Mouse (Mus musculus) megakaryocyte, embryonic 14.5 days (primary cell): ENCODE measurements around the gene Celf5. TPM values are rescaled to one million over a fixed set of nuclear protein-coding genes. Genes with fewer than 3 reads are reported as not detected.

Experiments
- H3K27me3 ChIP-seq: replicated peaks from 2 replicates; pipeline ENCODE3; 2012; ENCODE audit warnings: inconsistent platforms
- H3K36me3 ChIP-seq: replicated peaks from 2 replicates; pipeline ENCODE3; 2012; ENCODE audit warnings: low read length, inconsistent platforms, mixed read lengths
- H3K4me1 ChIP-seq: 2 replicates; pipeline ENCODE4 v1.6.1; 2012; ENCODE audit warnings: inconsistent platforms
- H3K4me3 ChIP-seq: replicated peaks from 2 replicates; pipeline ENCODE3; 2012; ENCODE audit warnings: moderate library complexity, mild to moderate bottlenecking, inconsistent platforms
- H3K9me3 ChIP-seq: 2 replicates; pipeline ENCODE4 v1.6.1; 2012; ENCODE audit warnings: inconsistent platforms
- FLI1 ChIP-seq: IDR thresholded peaks from 2 replicates; pipeline ENCODE4 v1.6.1; 2012; ENCODE audit warnings: low read length, inconsistent platforms, mixed read lengths
- GATA1 ChIP-seq: IDR thresholded peaks from 3 replicates; pipeline ENCODE4 v1.6.1; 2012; ENCODE audit warnings: mixed read lengths, low read length, inconsistent platforms, borderline replicate concordance
- polyA plus RNA-seq: library from polyadenylated mRNA; stranded (reverse); fragments of >175 nt; gene quantifications from 2 replicates; pipeline ENCODE4 v1.2.3, GENCODE M21; 2012; ENCODE audit warnings: low replicate concordance; ENCODE audit not compliant: insufficient read depth

Gene Celf5
- polyA plus RNA-seq, 1 experiment = 1.3 TPM

DNA sequence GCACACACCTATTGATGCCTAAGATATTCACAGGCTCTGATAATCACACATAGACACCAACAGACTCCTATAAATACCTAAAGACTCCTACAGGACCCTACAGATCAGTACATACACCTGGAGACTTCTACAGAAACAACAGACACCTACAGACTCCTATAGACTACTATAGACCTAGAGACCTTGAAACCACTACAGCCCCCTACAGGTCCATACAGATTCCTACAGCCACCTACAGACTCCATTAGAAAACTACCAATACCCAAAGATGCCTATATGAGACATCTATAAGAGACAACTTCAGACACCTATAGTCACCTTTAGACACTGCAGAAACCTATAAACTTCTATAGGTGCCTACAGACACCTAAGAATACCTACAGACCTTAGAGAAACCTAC is 41.5 kb downstream of the Celf5 start:
- no peaks in the 10 kb centered on the region for H3K4me1 ChIP-seq
- TF ChIP-seq FLI1 (no peak), GATA1 (no peak)
- H3K4me3 ChIP-seq = no peak overlapping the region
- H3K36me3 ChIP-seq = no peaks in the 10 kb centered on the region
- peaks cover 15% of the 10 kb centered on the region for H3K27me3 ChIP-seq
- no peaks in the 10 kb centered on the region for H3K9me3 ChIP-seq

DNA sequence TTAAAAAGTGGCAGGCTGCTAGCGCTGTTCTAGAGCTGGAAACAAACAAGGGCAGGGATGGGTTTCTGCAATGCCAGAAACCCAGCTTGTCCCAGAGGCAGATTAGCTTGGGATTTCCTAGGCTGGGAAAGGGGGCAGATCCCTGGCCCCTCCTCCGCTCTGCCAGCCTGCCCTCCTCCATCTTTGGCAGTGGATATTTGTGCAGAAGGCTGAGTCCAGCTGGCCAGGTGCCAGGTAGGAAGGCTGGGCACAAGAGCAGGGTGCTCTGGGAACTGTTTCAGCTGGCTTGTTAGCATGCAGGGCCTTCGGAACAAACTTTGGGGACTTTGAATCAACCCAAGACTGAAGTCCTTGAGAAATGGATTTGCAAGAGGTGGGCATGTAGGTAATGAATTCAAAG is 47.1 kb downstream of the Celf5 start:
- TF ChIP-seq FLI1 (no peak), GATA1 (no peak)
- Histone ChIP-seq H3K36me3 (no peaks in the 10 kb centered on the region), H3K27me3 (peaks cover 3% of the 10 kb centered on the region)

DNA sequence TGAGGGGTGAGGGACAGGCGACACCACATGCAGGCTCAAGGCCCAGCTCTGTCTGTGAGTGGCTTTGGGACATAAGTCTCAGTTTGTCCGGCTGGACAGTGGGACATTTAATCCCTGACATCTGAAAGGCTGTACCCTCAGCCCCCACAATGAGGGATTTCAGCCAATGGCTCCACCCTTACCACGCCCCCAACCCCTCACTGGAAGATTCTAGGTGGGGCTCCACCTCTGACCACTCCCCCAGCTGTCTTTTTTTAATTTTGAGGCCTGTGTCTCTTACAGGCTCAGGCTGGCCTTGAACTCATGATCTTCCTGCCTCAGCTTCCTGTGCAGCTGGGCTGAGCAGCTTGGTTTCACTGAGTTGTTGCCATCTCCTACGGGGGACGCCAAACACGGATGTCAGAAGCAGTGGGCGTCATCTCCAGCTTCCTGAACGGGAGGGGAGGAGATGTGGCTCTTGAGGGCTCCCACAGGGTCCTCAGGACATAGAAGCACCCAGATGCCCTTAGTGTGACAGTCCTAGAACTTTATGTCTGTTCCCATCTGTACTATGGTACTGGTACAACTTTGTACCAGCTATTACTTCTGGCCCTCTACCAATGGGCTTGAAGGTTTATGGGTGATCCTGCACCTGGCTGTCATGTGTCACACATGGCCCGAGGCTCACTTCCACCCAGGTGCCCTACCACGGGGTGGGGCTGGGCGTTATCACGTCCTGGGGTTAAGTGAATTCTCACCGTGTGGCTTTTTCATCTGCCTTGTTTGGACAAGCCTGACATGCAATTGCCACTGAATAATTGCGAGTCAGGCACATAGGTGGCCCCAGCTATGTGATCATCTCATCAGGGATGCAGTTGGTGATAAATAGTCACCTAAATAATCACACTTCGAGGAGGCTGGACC is 47.9 kb downstream of the Celf5 start:
- no peaks in the 10 kb centered on the region for H3K36me3 ChIP-seq
- H3K9me3 ChIP-seq = no peaks in the 10 kb centered on the region
- H3K27me3 ChIP-seq = no peaks in the 10 kb centered on the region
- peaks cover 50% of the 10 kb centered on the region for H3K4me1 ChIP-seq
- TF ChIP-seq GATA1 (no peak), FLI1 (no peak)
- peak overlapping the region; percentile 57 for H3K4me3 ChIP-seq

More for the DNA sequence above, 47.1 kb downstream of the Celf5 start:
- no peak overlapping the region for H3K4me3 ChIP-seq
- H3K4me1 ChIP-seq = peaks cover 47% of the 10 kb centered on the region
- no peaks in the 10 kb centered on the region for H3K9me3 ChIP-seq

DNA sequence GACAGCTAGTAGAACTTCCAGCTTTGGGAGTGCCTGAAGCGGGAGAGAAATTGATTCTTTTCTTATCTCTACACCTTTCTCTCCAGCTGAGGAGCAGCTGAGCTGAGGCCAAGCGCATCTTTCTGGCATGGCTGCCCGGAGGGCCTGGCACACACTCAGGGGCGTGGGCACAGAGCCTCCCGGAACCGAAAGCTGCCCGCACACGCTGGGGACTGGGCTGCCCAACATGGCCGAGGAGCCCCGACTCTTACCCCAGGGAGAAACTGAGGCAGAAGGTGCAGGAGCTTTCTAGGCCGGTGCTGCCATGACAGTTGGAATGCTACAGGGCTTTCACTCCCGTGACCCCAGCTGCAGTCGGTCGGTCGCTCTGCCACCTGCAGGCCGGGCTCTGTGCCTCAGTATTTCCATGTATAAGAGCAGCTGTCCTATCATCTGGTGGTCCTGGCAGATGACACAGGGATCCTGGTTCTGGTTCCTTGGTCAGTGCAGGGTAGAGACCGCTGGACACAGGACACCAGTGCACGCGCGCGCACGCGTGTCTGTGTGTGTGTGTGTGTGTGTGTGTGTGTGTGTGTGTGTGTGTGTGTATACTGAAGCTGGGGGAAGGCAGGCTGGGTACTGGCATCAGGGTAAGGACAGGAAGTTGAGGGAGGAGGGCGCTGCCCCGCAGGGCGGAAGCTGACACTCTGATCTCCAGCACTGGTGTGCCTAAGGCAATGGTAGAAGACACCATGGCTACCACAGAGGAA is 48.8 kb downstream of the Celf5 start:
- TF ChIP-seq FLI1 (no peak), GATA1 (no peak)
- H3K9me3 ChIP-seq = no peaks in the 10 kb centered on the region
- peaks cover 59% of the 10 kb centered on the region for H3K4me1 ChIP-seq
- H3K36me3 ChIP-seq = no peaks in the 10 kb centered on the region
- no peaks in the 10 kb centered on the region for H3K27me3 ChIP-seq
- peak overlapping the region; percentile 59 for H3K4me3 ChIP-seq

DNA sequence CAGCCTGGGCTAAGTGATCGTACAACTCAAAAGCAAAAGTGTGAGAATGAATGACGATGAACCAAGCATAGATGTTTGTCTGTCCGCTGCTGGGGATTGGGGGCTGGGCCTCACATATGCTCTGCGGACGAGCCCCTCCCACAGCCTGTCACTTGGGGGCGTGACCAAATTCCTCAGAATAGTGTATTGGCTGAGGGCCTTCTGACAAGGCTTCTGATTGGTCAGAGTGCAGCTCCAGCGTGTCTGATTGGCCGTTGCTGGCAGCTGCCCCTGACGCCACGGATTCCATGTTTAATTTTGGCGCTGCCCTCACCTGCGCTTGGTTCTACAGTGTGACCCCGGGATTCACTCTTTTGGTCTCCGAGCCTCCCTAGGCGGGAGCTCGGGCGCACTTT is 49.6 kb downstream of the Celf5 start:
- Histone ChIP-seq H3K4me1 (peaks cover 68% of the 10 kb centered on the region), H3K36me3 (no peaks in the 10 kb centered on the region), H3K27me3 (no peaks in the 10 kb centered on the region), H3K9me3 (no peaks in the 10 kb centered on the region), H3K4me3 (peak overlapping the region; percentile 88)
- TF ChIP-seq FLI1 (no peak), GATA1 (no peak)

DNA sequence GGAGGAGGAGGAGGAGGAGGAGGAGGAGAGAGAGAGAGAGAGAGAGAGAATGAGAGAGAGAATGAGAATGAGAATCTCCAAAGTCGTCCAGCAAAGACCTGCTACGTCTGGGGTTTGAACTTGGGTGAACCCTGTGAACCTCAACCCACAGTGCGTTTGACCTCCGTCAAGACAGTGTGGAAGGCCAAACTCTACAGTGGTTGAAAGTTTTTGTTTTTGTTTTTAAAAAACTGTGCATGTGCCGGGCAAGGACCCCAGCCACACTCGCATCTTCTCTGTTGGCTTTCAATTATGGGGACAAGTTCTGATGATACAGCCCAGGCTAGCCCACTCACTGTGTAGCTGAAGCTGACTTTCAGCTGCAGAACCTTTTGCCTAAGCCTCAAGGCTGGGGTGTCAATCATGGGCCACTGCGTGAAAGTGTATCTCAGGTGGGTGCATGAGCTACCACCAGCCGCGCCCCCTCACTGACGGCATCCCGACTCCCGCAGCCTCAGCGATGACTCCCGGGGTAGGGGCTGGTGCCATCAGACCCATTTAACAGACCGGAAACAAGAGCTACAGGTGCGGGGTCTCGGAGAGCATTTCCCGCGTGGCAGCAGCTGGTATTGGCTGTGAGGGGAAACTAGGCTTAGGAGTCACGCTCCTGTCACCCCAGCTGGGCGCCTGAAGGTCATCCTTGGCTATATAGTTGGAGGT is 50.2 kb downstream of the Celf5 start:
- Histone ChIP-seq H3K4me1 (peaks cover 72% of the 10 kb centered on the region), H3K4me3 (peak overlapping the region; percentile 88), H3K9me3 (no peaks in the 10 kb centered on the region), H3K36me3 (no peaks in the 10 kb centered on the region), H3K27me3 (peaks cover 2% of the 10 kb centered on the region)
- TF ChIP-seq GATA1 = no peak
- no peak for TF ChIP-seq FLI1

DNA sequence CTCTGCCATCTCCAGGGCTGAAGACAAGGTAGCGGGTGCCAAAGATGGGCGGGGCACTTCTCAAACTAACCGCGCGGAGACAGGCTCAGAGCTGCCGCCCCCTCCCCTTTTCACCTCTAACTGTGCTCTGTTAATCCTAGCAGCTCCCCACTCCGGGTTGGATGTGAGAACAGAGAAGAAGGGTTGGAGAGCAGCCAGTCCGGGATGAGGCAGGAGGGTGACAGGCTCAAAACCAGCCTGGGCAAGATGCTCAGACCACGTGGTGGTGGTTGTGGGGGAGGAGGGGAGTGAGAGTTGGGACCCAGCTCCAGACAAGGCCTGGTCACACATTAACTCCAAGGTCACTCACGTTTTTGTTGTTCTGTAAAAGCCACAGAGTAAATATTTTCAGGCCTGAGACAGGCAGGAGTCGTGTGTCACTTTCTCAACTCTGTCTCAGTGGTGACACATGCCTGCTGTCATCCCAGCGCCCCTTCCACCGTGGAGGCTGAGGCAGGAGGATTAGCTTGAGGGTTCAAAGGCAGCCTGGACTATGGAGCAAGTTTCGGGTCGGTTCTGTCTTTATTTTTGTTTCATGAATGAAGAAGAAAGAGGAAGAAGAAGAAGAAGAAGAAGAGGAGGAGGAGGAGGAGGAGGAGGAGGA is 50.9 kb downstream of the Celf5 start:
- peak overlapping the region; percentile 94 for H3K4me3 ChIP-seq
- peaks cover 3% of the 10 kb centered on the region for H3K27me3 ChIP-seq
- H3K4me1 ChIP-seq = peaks cover 79% of the 10 kb centered on the region
- H3K36me3 ChIP-seq = no peaks in the 10 kb centered on the region
- TF ChIP-seq FLI1 (no peak), GATA1 (no peak)
- no peaks in the 10 kb centered on the region for H3K9me3 ChIP-seq

DNA sequence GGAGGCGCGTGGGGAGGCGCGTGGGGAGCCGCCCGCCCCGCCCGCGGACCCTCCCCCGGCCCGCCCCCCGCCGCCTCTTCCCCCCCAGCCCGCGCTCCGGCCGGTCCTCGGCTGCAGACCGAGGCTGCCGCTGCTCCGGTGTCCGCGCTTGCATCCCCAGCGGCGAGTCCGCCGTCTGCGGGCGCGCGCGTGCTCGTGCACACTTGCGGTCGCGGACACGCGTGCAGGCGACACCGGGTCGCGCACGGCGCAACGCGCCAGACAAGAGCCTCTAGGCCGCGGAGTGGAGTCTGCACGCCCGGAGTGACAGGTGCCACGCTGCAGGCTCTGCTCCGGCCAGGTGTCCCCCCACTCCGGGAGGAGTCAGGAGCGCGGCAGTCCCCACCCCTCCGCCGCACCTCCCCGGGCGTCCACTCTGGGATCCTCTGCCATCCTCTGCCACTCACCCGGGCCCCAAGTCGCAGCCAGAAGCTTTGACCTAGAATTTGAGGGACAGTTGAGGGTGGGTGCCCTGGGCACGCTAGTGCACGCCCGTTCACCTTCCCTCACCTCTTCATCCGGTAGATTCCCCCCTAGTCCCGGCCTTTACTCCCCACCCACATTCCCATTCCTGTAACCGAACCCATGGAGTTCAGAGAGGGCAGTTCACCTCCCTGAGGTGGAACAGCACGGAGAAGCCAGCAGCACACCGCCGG is 51.5 kb downstream of the Celf5 start:
- H3K36me3 ChIP-seq = no peaks in the 10 kb centered on the region
- TF ChIP-seq FLI1 (no peak), GATA1 (no peak)
- peak overlapping the region; percentile 94 for H3K4me3 ChIP-seq
- H3K27me3 ChIP-seq = peaks cover 3% of the 10 kb centered on the region
- H3K4me1 ChIP-seq = peaks cover 85% of the 10 kb centered on the region
- no peaks in the 10 kb centered on the region for H3K9me3 ChIP-seq
